Mouse (Mus musculus) liver, embryonic 15.5 days (tissue): ENCODE results near the gene Best3. TPM values are rescaled to one million over a fixed set of nuclear protein-coding genes. Genes with fewer than 3 reads are reported as not detected.
"Not testable (repeated sequence)": the region's sequence is repeated elsewhere in the genome, so short reads cannot be mapped to it uniquely, and the experiment has no call there.

Experiments
- ATAC-seq: fragments of 200-750 bp; cut with Nextera tagmentation; 2 replicates; pipeline ENCODE4 v1.8.0; 2017; ENCODE audit warnings: moderate number of reproducible peaks, mild to moderate bottlenecking, moderate library complexity; ENCODE audit not compliant: insufficient read depth
- H3K27ac ChIP-seq: fragments of 300-500 bp; sonication (generic); replicated peaks from 2 replicates; pipeline ENCODE4 v1.5.1; 2015; ENCODE audit warnings: mild to moderate bottlenecking, inconsistent platforms
- H3K27me3 ChIP-seq: fragments of 300-500 bp; sonication (generic); 2 replicates; pipeline ENCODE4 v1.6.1; 2015; ENCODE audit warnings: mild to moderate bottlenecking, inconsistent platforms
- H3K36me3 ChIP-seq: fragments of 300-500 bp; sonication (generic); replicated peaks from 2 replicates; pipeline ENCODE4 v1.6.1; 2015; ENCODE audit warnings: moderate library complexity, mild to moderate bottlenecking, inconsistent platforms
- H3K4me1 ChIP-seq: fragments of 300-500 bp; sonication (generic); replicated peaks from 2 replicates; pipeline ENCODE4 v1.6.1; 2015; ENCODE audit warnings: inconsistent platforms
- H3K4me2 ChIP-seq: fragments of 300-500 bp; sonication (generic); 2 replicates; pipeline ENCODE4 v1.6.1; 2015; ENCODE audit warnings: moderate library complexity, mild to moderate bottlenecking, inconsistent platforms
- H3K4me3 ChIP-seq: fragments of 300-500 bp; sonication (generic); replicated peaks from 2 replicates; pipeline ENCODE4 v1.5.1; 2015; ENCODE audit warnings: mild to moderate bottlenecking, inconsistent platforms
- H3K9ac ChIP-seq: fragments of 300-500 bp; sonication (generic); 2 replicates; pipeline ENCODE4 v1.6.1; 2015; ENCODE audit warnings: moderate library complexity, mild to moderate bottlenecking, inconsistent platforms
- H3K9me3 ChIP-seq: fragments of 300-500 bp; sonication (generic); replicated peaks from 2 replicates; pipeline ENCODE4 v1.6.1; 2016; ENCODE audit warnings: inconsistent platforms
- WGBS: fragments of 180-500 bp; shearing (Covaris S2); methylation state at CpG from one replicate; pipeline ENCODE4 v1.1.7; 2015; ENCODE audit warnings: mixed read lengths; ENCODE audit not compliant: insufficient replicate concordance; 5-methylcytosine and 5-hydroxymethylcytosine counted together
- polyA plus RNA-seq: library from polyadenylated mRNA; unstranded; fragments of >200 nt; fragmentation: Nextera tagmentation; extraction: Ambion mirVana; gene quantifications from 2 replicates; pipeline ENCODE4 v1.2.1, GENCODE M21; 2015

Best3 gene
- polyA plus RNA-seq, 1 experiment from 2014 or later, result 0.10 TPM

DNA sequence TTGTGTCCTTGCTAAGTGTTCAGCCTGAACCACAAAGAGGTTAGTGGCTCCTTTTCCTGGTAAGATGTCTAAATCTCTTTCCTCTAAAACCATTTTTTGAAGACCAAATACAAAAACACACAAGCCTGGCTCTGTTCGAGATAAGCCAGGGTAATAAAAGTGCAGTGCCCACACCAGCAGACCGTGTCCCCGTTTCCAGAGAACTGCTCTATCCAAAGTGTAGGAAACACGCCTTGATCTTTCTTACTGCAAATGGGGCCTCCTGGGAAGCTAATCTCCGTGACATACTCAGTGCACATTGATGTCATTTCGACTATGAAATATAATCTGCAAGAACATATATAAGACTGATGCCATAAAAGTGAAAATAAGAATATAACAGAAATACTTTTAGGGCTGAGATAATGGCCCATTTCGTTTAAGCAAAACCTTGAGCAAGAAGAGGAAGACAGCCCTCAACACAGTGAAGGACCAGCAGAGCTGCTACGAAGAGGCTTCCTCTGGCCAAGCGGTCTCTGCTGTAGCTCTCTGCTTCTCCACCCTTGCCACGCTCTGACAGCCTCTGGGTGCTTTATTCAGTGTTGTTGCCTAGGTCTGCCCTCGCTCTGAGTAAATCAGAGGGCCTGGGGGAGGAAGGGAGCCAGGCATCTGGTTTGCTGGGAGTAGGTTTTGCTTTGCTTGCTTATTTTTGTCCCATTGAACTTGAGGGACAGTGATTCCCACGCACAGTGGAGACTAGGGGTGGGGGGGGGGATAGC lies 19.8 kb downstream of the Best3 start:
- 41% methylated on average over 12 of the region's 12 CpGs for WGBS
- ATAC-seq, result no peak

DNA sequence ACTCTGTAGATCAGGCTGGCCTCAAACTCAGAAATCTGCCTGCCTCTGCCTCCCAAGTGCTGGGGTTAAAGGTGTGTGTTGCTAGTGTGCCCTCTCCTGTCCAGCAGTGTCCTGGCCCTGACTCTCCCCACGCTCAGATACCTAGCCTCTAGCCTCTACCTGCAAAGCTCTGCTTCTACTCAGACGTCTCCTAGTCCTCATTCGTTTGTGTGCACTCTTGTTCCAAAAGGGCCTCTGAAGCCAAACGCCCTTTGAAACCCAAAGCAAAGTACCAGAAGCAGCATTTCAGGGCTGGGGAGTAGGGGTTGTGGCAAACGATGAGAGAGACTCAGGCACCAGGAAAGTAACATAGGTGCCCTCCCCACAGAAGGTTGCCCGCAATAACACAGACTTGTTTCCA lies 23.6 kb downstream of the Best3 start:
- 62% methylated on average over 6 of the region's 6 CpGs for WGBS
- H3K27me3 ChIP-seq, result no peaks in the 10 kb centered on the region
- ATAC-seq, result no peak
- no peaks in the 10 kb centered on the region for H3K36me3 ChIP-seq
- H3K9me3 ChIP-seq, result no peaks in the 10 kb centered on the region
- no peak overlapping the region for H3K27ac ChIP-seq
- H3K4me2 ChIP-seq, result no peak overlapping the region
- no peak overlapping the region for H3K4me3 ChIP-seq
- no peaks in the 10 kb centered on the region for H3K4me1 ChIP-seq
- no peak overlapping the region for H3K9ac ChIP-seq

More for the DNA sequence above, 19.8 kb downstream of the Best3 start:
- no peak overlapping the region for H3K9ac ChIP-seq
- H3K4me3 ChIP-seq, result no peak overlapping the region
- H3K9me3 ChIP-seq, result no peaks in the 10 kb centered on the region
- H3K4me1 ChIP-seq, result no peaks in the 10 kb centered on the region
- H3K27ac ChIP-seq, result no peak overlapping the region
- H3K27me3 ChIP-seq, result no peaks in the 10 kb centered on the region
- H3K36me3 ChIP-seq, result no peaks in the 10 kb centered on the region
- H3K4me2 ChIP-seq, result no peak overlapping the region

DNA sequence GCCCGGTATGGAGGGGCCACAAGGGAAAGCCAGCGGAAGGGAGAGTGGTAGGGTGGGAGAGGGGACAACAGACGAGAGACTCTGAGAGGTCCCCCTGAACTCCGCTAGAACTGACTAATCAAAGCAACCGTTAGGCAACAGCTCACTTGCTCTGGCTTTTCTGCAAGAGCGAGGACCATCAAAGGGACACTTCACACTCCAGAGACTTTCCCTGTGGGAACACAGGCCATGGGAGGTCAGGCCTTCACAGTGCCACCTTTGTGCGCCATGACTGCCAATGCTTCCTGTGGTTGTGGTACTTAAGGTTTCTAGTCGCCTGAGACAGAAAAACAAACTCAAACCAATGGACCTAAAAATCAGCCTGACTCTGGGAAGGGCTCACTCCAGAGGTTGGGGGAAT lies 24.9 kb downstream of the Best3 start:
- Histone ChIP-seq H3K4me2 (no peak overlapping the region), H3K4me1 (no peaks in the 10 kb centered on the region), H3K4me3 (no peak overlapping the region), H3K36me3 (no peaks in the 10 kb centered on the region), H3K27ac (no peak overlapping the region), H3K9me3 (no peaks in the 10 kb centered on the region), H3K9ac (no peak overlapping the region), H3K27me3 (no peaks in the 10 kb centered on the region)
- ATAC-seq, result no peak
- 60% methylated on average over 8 of the region's 8 CpGs for WGBS

DNA sequence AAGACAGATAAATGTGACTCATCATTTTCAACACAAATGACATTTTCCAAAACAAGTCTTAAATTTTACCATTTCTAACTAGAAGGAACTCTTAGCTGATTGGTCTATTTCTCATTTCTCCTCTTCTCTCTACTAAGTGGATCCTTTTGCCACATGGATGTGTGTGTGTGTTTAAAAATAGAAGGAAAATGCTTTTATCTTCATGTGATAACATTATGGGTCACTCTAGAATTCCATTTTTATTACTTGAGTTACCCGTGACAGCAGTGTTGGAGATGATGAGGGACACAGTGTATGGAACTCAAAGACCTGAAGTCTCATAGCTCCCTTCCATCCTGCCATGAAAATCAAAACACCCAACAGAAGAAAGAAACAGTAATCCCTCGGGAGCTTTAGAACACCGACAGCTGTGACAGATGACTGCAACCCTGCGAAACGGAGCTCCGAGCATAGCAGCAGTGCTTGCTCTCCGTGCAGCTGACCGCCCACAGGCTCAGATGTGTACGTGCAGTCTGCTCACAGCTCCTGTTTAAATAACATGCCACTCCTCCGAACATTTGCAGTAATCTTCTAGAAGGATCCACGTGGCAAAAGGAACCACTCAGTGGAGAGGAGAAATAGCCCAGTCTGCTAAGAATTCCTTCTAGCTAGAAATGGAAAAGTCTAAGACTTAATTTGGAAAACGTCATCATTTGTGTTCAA lies 27.7 kb downstream of the Best3 start:
- Histone ChIP-seq H3K9ac (no peak overlapping the region), H3K27me3 (no peaks in the 10 kb centered on the region), H3K36me3 (no peaks in the 10 kb centered on the region), H3K4me3 (no peak overlapping the region), H3K27ac (no peak overlapping the region), H3K4me2 (no peak overlapping the region), H3K9me3 (peaks cover 7% of the 10 kb centered on the region; the same call in 1 of the 2 replicates), H3K4me1 (no peaks in the 10 kb centered on the region)
- no peak for ATAC-seq
- WGBS, result 41% methylated on average over 12 of the region's 12 CpGs

DNA sequence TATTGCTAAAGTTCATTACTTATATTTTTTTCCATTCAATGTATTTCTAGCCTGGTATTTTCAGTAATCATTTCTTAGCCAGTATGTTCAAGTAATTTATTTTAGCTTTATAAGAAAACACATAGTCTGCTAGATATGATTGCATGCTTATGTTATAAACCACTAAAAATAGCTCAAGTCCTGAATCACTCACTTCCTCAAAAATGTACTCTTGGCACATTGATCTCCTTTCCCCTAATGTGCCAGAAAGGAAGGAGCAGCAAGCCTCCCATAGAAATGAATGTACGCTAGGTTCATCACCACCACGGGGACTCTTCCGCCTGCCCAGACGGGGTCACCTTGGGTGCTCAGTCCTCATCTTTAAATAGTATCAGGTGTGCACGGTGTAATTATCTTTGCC lies 28.5 kb downstream of the Best3 start:
- no peaks in the 10 kb centered on the region for H3K4me1 ChIP-seq
- no peaks in the 10 kb centered on the region for H3K27me3 ChIP-seq
- no peaks in the 10 kb centered on the region for H3K36me3 ChIP-seq
- WGBS, result 64% methylated on average over 5 of the region's 5 CpGs
- no peak overlapping the region for H3K4me2 ChIP-seq
- H3K27ac ChIP-seq, result no peak overlapping the region
- peaks cover 7% of the 10 kb centered on the region; the same call in 1 of the 2 replicates for H3K9me3 ChIP-seq
- no peak for ATAC-seq
- no peak overlapping the region for H3K9ac ChIP-seq
- no peak overlapping the region for H3K4me3 ChIP-seq

DNA sequence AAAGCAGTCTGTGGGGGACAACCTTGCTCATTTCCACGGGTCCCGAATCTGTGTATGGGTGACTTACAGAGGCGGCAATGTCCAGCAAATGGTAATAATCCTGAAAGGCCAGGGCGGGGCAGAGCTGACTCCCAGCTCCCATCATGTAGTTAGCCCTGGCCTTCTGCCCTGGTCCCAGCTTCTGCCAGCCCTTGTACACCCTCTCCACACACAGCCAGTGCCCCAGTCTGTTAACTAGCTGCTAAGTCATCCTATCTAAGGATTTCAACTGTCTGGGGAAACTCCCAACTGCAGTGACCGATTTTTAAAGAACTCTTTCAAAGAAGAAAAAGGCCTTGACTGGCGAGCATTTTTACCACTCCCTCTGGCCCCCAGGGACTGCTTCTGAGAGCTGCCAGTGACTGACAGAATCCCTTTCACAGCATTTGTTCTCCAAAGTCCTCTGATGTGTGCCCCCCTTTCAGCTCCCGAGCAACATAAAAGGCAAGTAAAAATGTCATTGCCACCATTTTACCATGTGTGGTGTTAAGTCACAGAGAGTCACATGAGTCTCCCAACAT lies 32.2 kb downstream of the Best3 start:
- ATAC-seq, result no peak
- WGBS, result 64% methylated on average over 7 of the region's 7 CpGs
- peaks cover 8% of the 10 kb centered on the region; the same call in 1 of the 2 replicates for H3K27me3 ChIP-seq

DNA sequence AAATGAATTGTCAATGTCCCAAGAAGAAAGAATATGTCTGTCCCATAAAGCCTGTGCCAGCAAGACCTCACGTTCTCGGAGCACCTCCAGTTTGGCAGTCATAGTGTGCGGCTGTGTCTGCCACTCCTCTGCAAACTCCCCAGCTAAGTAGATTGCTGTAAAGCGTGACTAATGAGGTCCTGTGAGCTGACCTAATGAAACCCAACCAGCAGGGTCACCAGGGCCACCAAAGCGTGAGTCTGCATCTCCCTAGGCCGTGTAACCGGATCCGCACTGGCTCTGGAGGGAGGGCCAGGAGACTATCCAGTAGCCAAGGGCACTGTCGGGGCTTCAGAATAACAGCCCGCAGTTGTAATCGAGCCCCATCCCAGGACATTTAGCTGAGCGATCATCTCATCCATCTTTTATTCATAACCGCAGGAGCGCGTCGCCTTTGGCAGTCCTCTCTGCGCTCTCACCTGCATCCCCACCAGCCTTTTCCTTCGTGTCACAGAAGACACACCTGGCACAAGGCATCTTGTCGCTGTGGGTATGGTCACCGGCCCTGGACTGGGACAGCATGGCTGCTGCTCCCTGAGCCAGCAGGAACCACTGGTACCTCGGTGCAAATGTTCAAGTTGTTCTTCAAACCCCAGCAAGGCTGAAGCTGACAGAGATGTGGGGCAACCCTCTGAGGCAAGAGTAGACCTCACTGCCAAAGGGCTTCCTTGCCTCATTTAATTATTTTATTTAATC lies 35.1 kb downstream of the Best3 start:
- Histone ChIP-seq H3K27ac (no peak overlapping the region), H3K4me2 (no peak overlapping the region), H3K36me3 (no peaks in the 10 kb centered on the region), H3K4me1 (no peaks in the 10 kb centered on the region), H3K9ac (no peak overlapping the region), H3K9me3 (peaks cover 7% of the 10 kb centered on the region; the same call in 1 of the 2 replicates), H3K4me3 (no peak overlapping the region), H3K27me3 (peaks cover 20% of the 10 kb centered on the region)
- no peak for ATAC-seq
- WGBS, result 50% methylated on average over 21 of the region's 21 CpGs

More for the DNA sequence above, 32.2 kb downstream of the Best3 start:
- H3K9me3 ChIP-seq, result peaks cover 7% of the 10 kb centered on the region; the same call in 1 of the 2 replicates
- H3K9ac ChIP-seq, result no peak overlapping the region
- H3K27ac ChIP-seq, result no peak overlapping the region
- H3K4me3 ChIP-seq, result no peak overlapping the region
- H3K4me1 ChIP-seq, result no peaks in the 10 kb centered on the region
- H3K4me2 ChIP-seq, result no peak overlapping the region
- no peaks in the 10 kb centered on the region for H3K36me3 ChIP-seq

DNA sequence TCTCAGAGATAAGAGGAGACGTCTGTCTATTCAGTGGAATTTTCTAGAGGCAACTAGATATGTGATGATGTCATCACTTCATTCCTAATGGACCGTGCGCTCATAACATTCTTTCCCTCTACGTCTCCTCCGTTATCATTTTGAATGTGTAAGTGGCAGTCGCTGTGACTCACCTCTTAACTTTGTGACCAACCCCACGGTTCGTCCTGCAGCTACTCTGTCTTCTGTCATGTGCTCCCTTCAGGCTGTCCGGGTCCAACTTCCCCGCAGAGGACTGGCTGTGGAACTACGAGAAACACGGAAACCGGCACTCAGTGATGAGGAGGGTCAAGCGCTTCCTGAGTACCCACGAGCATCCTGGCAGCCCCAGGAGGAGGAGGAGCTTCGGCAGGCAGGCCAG lies 37.6 kb downstream of the Best3 start:
- H3K4me3 ChIP-seq, result no peak overlapping the region
- WGBS, result 32% methylated on average over 16 of the region's 16 CpGs
- no peaks in the 10 kb centered on the region for H3K9me3 ChIP-seq
- peaks cover 20% of the 10 kb centered on the region for H3K27me3 ChIP-seq
- H3K36me3 ChIP-seq, result no peaks in the 10 kb centered on the region
- no peak for ATAC-seq
- no peak overlapping the region for H3K9ac ChIP-seq
- H3K4me2 ChIP-seq, result peak overlapping the region; percentile 30
- no peak overlapping the region for H3K27ac ChIP-seq
- H3K4me1 ChIP-seq, result no peaks in the 10 kb centered on the region

DNA sequence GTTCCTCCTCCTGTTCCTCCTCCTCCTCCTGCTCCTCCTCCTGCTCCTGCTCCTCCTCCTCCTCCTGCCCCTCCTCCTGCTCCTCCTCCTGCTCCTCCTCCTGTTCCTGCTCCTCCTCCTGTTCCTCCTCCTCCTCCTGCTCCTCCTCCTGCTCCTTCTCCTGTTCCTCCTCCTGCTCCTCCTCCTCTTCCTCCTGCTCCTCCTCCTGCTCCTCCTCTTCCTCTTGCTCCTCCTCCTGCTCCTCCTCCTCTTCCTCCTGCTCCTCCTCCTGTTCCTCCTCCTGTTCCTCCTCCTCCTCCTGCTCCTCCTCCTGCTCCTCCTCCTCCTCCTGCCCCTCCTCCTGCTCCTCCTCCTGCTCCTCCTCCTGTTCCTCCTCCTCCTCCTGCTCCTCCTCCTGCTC lies 39.7 kb downstream of the Best3 start:
- peaks cover 20% of the 10 kb centered on the region for H3K27me3 ChIP-seq
- H3K9ac ChIP-seq, H3K4me3 ChIP-seq, H3K36me3 ChIP-seq, ATAC-seq, H3K4me2 ChIP-seq, H3K9me3 ChIP-seq, H3K4me1 ChIP-seq, H3K27ac ChIP-seq: not testable (repeated sequence)

DNA sequence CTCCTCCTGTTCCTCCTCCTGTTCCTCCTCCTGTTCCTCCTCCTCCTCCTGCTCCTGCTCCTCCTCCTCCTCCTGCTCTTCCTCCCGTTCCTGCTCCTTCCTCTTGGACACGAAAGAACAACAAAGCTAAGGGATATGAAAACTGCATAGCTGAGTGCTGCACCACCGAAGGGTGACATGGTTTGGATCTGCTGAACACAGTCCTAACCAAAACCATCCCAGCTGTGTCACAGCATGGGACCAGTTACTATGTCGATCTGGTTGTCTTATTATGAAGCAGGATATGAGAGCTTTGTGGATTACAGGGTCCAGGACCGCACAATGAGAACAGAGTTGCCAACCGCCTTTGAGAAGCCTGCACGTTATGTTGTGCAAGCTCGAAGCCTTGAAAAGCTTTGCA lies 40.1 kb downstream of the Best3 start:
- no peaks in the 10 kb centered on the region for H3K4me1 ChIP-seq
- ATAC-seq, result no peak
- H3K27ac ChIP-seq, result no peak overlapping the region
- no peak overlapping the region for H3K9ac ChIP-seq
- WGBS, result 69% methylated on average over 8 of the region's 8 CpGs
- H3K9me3 ChIP-seq, result no peaks in the 10 kb centered on the region
- H3K4me3 ChIP-seq, result no peak overlapping the region
- H3K4me2 ChIP-seq, result no peak overlapping the region
- no peaks in the 10 kb centered on the region for H3K36me3 ChIP-seq
- peaks cover 17% of the 10 kb centered on the region for H3K27me3 ChIP-seq

DNA sequence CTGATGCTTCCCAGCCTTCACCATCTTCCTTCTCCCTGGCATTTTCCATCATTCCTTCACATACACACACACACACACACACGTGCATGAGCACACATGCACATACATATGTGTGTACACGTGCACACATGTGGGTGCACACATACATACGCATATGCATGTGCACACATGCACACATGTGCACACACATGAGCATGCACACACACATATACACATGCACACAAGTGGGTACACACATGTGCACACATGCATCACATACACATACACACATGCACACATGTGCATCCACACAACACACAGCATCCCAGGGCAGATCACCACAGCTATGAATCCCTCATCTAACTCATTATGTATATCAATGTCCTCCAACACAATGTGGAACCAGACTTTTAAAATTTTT lies 45.0 kb downstream of the Best3 start:
- ATAC-seq, result no peak
- Histone ChIP-seq H3K27me3 (no peaks in the 10 kb centered on the region), H3K4me2 (no peak overlapping the region), H3K9me3 (no peaks in the 10 kb centered on the region), H3K27ac (no peak overlapping the region), H3K36me3 (no peaks in the 10 kb centered on the region), H3K4me3 (no peak overlapping the region), H3K9ac (no peak overlapping the region), H3K4me1 (no peaks in the 10 kb centered on the region)
- WGBS, result 65% methylated on average over 3 of the region's 3 CpGs
